1 mouse cellular context compared by ENCODE assay signal in genomic region chr8:84956768-84957167, GRCm38 (mm10).
TF ChIP-seq lines count a peak whose summit lies in the region.

No protein-coding gene starts in this region.

TF ChIP-seq in CH12.LX, 34 proteins besides CTCF, POLR2A, EP300 and RAD21:
- TF ChIP-seq POLR2AphosphoS2 (IDR thresholded peaks at IDR 0.05; ENCODE audit: low read depth, low read length) (no peak), SMC3 (IDR thresholded peaks at IDR 0.05; ENCODE audit: low read depth, low read length) (peak; percentile 66)
